Mouse (Mus musculus) layer of hippocampus, adult 11-12 months (tissue): ENCODE measurements at regions not wholly inside any gene's neighbourhood (a gene's known extent, or its start where the extent isn't known, plus 50 kb on each side); places are given as distances from the start of the nearest gene placed in this dataset.
"Not testable (repeated sequence)": the region's sequence is repeated elsewhere in the genome, so short reads cannot be mapped to it uniquely, and the experiment has no call there.

Source experiments
- DNase-seq: peaks from one replicate; pipeline ENCODE4 v3.0.0; 2022; ENCODE audit warnings: low spot score

GRCm38 (mm10) chr9:72166084-72166483 is 54.4 kb upstream of the Tcf12 start:
- no peak for DNase-seq

- DNase-seq = no peak
Measured at GRCm38 (mm10) chr9:72166611-72167010, 54.9 kb upstream of the Tcf12 start.

- DNase-seq = no peak
Measured at GRCm38 (mm10) chr9:72169231-72169630, 57.6 kb upstream of the Tcf12 start.

GRCm38 (mm10) chr9:72169728-72170188 is 58.1 kb upstream of the Tcf12 start:
- no peak for DNase-seq

- DNase-seq = no peak
Measured at GRCm38 (mm10) chr9:72170235-72170634, 58.6 kb upstream of the Tcf12 start.

- no peak for DNase-seq
Measured at GRCm38 (mm10) chr9:72172331-72172730, 60.7 kb upstream of the Tcf12 start.

- DNase-seq = no peak
Measured at GRCm38 (mm10) chr9:72180972-72181371, 69.3 kb upstream of the Tcf12 start.

- DNase-seq = no peak
Measured at GRCm38 (mm10) chr9:72183336-72183735, 71.7 kb upstream of the Tcf12 start.

- no peak for DNase-seq
Measured at GRCm38 (mm10) chr9:72183925-72184324, 72.3 kb upstream of the Tcf12 start.

- DNase-seq = no peak
Measured at GRCm38 (mm10) chr9:72189867-72190266, 78.2 kb upstream of the Tcf12 start.

- no peak for DNase-seq
Measured at GRCm38 (mm10) chr9:72190631-72191030, 79.0 kb upstream of the Tcf12 start.

GRCm38 (mm10) chr9:72191091-72191490 is 79.4 kb upstream of the Tcf12 start:
- DNase-seq = no peak

- peak; percentile 60 for DNase-seq
Measured at GRCm38 (mm10) chr9:72192051-72192952, 80.6 kb upstream of the Tcf12 start.

- DNase-seq = not testable (repeated sequence)
Measured at GRCm38 (mm10) chr9:72192953-72193337, 81.3 kb upstream of the Tcf12 start.

GRCm38 (mm10) chr9:72195348-72195747 is 79.3 kb upstream of the Zfp280d start:
- no peak for DNase-seq

- DNase-seq = peak; percentile 47
Measured at GRCm38 (mm10) chr9:72196626-72197330, 77.9 kb upstream of the Zfp280d start.

GRCm38 (mm10) chr9:72197331-72197732 is 77.3 kb upstream of the Zfp280d start:
- DNase-seq = no peak

GRCm38 (mm10) chr9:72198976-72199375 is 75.7 kb upstream of the Zfp280d start:
- no peak for DNase-seq

- no peak for DNase-seq
Measured at GRCm38 (mm10) chr9:72204357-72204905, 70.2 kb upstream of the Zfp280d start.

- DNase-seq = no peak
Measured at GRCm38 (mm10) chr9:72205815-72206214, 68.8 kb upstream of the Zfp280d start.

- no peak for DNase-seq
Measured at GRCm38 (mm10) chr9:72206911-72207310, 67.7 kb upstream of the Zfp280d start.

GRCm38 (mm10) chr9:72208296-72208695 is 66.4 kb upstream of the Zfp280d start:
- no peak for DNase-seq
